Mouse (Mus musculus): ENCODE data around the gene Prr15l.

Gene Prr15l

DNA sequence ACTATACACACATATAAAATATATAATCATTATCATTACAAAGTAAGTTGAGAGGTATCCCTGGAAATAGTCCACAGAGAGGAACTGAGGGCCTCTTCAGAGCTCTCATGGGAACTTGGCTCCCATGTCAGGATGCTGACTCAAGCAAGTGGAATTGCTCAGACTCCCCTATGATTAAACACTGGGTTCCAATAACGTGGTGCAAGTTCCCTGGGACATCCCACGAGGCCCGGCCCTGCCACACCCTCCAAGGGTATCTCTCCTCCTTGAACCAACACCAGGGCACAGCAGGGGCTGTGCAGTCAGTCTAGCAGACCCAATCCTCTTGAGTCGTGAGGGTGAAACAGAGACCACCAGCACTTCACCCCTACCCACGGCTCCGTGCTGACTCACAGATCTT, 8.9 kb upstream of the Prr15l start:
- no peak for DNase-seq (ENCODE audit: low spot score)

DNA sequence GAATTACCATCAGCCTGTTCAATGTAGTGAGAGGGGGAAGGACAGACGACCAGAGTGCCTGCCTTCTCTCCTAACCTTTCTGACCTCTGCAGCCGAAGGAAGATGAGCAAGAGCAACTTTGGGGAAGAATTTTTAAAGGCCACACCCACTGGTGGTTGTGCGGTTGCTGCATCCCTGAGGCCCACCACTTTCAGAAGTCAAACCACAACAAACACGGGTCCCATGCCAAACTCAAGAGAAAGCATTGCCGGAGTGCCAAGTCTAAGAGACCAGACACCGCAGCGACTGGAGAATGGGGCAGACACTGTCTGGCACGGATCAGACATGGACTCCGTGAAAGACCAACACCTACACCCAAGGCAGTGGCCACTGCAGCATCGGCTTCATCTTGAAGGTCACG, 3.0 kb upstream of the Prr15l start:
- DNase-seq (ENCODE audit: low spot score): no peak

DNA sequence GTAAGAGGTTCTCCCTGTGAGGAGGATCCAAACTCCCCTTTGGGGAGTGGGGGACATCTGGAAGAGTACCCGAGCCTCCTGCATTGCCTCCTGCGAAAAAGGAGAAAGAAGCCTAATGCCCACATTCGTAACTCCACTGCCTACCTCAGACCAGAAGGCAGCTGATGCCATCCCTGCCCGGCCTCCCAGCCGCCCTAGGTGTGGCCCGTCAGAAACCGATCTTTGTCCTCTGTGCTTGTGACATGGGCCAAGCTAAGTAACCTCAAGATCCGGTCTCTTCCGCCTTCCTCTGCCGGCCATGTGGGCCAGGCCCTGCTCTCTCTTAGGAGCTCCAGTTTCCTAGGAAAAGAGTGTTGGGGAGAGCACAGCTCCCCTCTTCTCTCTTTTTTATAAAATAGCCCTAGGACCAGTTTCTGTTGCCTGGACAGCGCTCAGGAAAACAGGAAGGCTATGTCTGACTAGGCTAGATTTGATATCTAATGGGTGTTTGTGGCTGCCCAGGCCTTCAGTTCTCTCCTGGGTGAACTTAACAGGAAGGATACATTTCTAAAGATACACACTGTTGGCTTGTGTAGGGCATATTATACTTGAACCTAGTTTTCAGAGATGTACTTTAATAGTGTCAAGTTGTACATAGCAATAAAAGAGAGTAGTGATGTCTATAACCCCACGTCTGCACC, 2.3 kb upstream of the Prr15l start:
- no peak for DNase-seq (ENCODE audit: low spot score)

DNA sequence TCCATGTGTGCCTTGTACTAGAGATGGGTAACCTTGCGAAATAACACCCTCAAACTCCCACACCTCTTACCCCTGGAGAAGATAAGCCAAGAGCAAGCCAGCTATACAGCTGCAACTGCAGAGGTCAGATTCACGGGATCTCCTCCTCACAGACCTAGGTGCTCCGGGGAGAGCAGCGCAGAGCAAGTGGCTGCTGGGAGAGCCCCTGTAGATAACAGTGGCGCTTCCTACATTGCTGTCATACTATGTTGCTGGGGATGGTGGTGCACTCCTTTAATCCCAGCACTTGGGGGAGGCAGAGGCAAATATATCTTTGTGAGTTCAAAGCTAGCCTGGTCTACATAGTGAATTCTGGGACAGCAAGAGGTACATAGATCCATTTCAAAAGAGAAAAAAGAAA, 1.3 kb upstream of the Prr15l start:
- no peak for DNase-seq (ENCODE audit: low spot score)

DNA sequence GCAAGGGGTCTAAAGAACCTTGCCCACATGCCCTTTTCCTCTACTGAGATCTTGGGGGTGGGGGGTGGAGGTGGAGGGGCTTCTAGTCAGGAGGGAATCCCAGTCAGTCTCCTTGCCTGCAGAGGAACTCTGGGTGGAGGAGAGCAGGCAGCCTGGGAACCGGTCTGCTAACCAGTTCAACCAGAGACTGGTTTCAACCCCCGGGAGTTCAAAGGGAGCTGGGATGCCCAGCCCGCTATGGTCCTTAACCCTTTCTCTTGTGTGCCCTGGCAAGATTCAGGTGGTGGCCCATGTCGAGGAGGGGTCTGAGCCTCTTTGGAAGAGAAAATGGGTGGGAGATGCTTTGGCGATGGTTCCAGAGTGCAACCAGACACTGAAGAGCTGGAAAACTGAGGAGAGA, 787 bp downstream of the Prr15l start:
- DNase-seq (ENCODE audit: low spot score): peak; percentile 64

DNA sequence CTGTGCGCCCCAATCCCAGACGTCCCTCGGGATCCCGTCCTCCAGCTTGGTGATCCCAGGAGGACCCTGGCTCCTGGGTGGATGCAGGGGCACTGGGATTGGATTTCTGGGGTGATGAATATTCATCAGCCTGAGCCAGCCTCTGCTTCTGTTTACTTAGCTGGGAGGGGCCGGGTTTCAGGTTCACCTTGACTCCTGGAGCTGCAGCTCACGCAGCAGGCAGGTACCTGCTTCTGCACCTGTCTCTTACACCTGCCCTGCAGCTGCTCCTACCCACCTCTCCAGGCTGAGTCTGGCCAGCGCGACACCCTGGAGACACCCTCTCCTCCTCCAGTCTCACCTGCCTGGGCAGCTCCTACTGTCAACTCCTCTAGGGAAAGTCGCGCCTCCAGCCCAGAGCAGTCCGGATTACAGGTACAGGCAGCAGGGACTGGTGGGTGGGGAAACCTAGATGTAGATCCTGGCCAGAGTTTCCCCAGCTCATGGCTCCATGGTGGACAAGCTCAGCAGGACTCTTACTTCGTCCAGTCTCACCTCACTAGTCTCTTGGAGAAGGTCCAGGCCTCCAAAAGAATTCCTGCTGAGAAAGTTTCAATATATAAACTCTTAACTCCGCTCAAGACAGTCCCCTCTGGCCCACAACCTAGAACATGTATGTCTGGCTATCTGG, 1.3 kb downstream of the Prr15l start:
- peak; percentile 83 for DNase-seq (ENCODE audit: low spot score)

DNA sequence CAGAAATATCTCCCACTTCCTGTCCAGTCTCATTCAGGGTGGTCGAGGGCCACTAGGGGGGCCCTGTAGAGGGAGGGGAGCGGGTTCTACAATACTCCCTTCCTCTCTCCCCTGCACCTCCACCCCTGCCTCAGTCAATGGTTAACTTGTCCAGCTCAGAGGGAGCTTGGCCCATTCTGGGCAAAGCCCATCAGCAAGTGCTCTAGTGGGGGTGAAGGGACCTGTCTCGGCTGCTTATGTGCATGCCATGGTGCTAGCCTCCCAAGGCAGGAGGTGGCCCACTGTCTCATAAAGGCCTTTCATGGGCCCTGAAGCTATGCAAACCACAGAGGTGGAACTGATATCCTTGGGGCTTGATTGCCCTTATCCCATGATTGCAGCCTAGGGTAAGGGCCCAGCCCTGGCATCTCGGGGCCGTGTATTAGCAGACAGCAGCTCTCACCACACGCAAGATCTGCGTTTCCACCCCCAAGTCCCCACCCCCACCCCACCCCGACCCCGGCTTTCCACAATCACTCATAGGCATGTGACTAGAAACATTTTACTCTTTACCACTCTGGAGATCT, 1.9 kb downstream of the Prr15l start:
- DNase-seq (ENCODE audit: low spot score): no peak

DNA sequence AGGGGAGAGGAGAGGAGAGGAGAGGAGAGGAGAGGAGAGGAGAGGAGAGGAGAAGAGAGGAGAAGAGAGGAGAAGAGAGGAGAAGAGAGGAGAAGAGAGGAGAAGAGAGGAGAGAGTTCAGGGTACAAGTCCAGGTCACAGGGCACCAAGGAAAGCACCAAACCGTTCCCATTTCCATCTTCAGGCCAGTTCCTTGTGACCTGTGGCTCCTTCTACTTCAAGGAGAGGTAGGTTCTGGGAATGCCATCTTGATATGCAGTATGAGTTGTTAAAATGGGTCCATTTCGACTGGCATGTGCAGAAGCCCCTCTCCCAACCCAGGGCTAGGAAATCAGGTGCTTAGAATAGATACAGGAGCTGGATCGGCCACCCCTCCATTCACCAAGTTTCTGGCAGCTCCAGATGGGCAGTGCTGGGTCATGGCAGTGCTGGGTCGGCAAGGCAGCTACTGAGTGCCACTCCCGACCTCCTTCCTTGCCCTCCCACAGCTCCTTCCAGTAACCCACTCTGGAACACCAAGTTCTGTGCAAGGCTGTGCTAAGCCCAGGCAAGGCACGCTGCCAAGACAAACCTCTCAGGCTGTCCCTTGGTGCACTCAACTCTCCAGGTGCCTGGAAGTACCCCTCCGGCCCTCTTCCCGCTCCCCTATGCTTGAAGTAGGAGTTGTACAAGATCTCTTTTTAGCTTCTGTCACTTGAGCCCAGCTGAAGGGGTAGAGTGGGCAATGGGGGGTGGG, 3.6 kb downstream of the Prr15l start:
- DNase-seq (ENCODE audit: low spot score): peak; percentile 93

DNA sequence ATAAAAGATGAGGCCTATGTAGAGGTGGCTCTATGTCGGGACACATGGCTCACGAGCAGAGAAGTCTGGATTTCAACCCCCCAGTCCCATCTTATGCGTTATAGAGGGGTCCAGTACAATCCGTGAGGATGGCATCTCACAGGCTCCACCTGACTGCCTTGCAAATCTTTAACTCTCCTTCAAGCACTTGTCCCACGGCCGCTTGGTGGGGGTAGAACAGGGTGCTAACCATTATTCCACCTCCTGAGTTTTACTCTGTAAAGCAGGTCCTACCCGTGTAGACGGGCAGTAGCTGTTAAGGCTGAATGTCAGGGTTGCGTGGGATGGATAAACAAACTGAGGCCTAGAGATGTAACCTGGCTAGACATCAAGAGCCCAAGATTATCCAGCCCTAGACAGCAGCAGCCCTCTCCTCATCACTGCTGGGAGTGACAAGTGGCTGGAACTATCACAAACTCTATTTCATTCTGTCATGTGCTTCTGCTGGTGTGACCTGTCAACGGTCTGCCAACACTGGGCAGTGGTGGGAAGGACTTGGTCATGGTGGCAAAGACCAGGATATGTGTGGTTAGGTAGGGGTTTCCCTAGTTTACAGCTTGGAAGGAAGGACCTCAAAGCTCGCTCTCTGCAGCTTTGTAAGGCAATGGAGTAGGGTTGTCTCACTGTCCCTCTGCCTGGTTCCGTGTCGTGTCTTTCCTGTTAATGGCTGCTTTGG, 5.8 kb downstream of the Prr15l start:
- DNase-seq (ENCODE audit: low spot score): no peak

DNA sequence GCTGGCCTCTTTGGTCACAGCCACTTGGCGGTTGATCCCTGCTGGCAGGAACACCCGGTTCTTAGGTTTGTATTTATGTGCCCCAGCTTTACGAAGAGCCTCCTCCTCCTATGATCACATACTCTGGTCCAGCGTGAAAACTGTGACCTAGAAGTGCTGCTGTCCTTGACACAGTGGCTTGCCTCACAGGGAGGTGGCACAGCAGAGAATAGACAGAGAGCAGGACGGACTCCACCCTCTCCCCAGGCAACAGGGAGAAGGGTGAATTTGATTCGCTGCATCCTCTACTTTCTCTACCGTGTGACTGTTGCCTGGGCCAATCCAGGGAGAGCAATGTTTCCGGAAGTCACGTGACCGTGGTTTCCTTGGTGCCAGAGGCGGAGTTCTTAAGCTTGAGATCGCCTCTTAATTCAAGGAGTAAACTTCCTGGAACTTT, 7.0 kb downstream of the Prr15l start:
- DNase-seq (ENCODE audit: low spot score): peak; percentile 95

DNA sequence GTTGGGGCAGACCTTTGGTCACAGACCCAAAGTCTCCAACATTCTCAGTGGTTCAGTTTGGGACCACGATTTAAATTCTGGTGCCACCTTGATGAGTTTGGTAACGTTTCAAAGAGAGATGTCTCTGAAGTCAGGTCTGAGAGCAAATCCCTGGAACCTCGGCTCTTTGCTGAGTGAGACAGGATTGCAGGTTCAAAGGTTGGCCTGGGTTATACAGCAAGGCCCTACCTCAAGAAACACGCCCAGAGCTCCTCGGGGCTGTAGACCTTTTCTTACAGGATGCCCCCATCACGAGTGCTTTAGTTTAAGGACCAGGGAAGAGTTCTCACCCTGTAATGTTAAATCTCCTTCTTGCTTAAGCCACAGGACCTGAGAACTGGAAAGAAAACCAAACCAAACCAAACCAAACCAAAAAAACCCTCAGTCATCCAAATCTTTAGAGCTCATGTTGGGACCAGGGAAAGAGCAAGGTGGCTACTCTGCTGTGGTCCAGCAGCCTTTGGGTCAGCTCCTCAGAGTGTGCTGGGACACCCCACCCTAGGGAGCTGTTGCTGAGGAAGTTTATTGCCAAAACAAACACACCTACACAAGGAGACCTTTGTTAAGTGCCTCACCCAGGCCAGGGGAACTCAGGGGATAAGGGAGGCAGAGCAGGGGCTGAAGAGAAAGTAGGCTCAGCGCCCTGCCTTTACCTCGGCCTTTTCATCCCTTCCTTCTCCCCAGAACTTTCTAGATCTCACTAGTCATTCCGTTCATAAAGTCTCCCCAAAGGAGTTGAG, 8.2 kb downstream of the Prr15l start:
- DNase-seq (ENCODE audit: low spot score): peak; percentile 73

DNA sequence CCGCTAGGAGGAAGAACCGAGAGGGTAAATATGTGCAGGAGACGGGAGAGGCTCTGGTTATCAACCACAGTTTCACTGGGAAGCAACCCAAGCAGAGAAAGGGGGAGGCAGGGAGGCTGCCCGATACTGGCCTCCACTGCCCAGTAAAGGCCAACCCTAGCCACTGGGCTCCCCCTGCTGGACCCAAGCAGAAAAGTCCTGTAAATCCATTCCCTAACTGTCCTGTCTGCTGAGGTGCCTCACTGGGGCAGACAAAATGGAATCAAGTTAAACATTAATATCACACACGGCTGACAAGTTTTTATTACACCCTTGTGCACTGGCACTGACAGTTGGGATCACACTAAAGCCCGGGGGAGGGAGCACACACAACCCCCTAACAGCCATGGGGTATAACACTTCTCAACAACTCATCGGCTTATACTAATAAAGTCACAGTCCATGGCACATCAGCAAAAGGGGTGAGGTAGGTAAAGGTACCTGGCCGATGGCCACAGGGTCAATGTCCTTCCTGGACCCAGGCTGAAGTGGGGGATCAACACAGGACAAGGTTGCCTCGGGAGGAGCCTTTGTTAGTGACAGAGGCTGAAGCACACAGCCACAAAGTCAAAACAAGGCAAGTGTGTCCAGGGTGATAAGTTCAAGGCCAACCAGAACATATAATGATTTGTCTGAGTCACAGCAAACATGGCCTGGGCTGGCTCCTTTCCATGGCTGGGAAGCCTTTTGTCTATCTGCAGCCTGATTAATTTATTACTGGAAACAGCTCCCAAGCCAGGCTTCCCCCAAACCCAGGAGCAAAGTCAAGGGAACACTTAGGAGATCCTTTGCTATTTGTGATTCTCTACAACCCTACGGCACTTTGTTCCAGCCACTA, 9.9 kb downstream of the Prr15l start:
- DNase-seq (ENCODE audit: low spot score): peak; percentile 84

DNA sequence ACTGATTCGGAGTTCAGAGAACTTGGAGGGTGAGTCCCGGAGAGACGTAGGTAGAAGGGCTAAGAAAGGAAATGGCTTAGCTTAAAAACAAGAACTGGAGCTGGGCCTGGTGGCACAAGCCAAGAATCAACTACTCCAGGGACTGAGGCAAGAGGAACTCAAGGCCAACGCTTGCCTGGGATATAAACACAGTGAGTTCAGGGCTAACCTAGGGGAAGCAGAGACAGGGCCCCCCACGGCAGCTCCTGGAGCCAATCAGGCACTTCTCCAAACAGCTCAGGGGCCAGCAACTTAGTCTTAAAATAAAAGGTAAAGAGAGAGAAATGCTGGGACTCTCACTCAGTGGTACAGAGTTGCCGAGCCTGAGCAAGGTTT, 10.5 kb downstream of the Prr15l start:
- DNase-seq (ENCODE audit: low spot score): no peak

DNA sequence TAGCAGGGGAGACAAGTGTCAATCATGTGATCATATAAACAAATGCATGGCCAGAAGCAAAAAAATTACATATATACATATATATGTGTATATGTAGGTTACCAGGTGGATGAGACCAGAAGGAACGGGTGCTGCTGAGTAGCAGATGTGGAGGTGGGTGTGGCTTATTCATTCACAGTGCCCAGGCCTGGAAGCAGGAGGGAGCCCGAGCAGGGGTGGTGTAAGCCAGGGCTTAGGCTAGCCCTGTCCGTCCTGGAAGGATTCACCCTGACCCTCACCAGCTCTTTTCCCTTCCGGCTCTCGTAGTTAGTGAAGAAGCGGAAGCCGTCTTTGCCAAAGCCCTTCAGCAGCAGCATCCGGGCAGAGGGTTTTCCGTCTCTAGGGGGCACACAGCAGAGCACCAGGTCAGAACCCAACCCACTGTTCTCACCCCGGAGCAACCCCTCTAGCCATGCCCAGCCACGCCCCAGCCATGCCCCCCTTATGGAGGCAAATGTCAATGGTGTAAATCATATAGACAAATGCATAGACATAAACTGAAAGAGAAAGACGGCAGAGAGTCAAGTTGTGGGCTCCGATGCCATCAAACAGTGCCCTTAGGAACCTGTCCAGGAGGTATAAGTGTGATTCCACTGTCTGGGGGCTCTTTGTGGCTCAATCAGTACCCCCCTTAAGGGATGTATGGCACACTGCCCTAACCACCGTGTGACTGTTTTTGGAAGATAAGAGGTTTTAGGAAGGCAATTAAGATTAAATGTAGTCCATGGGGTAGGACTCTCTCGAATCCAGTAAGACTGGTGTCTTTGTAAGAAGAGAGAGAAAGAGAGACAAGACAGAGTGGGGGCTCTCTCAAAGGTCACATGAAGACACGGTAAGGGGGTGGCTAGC, 12.9 kb downstream of the Prr15l start:
- no peak for DNase-seq (ENCODE audit: low spot score)

DNA sequence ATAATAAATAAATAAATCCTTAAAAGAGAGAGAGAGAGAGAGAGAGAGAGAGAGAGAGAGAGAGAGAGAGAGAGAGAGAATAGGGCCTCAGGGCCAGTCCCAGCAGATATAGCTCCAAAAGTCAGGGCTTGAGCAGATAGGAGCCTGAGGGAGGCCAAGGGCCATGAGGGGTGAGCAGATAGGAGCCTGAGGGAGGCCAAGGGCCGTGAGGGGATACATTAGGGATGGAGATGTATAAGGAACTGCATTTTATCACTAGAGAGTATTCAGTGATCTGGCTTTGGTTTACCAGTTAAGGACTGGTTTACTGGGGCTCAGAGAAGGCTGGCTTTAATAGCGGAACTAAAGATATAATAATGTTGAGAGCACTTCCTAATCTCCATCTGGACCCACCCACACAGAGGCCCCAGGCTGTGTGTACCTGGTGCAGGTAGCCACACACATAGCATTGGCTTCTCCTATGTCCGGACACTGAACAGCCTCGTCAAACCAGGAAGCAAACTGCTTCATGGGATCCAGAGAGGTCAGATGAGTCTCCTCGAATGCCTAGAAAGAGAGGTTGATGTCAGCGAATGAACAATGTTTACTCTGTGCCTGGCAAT, 14.2 kb downstream of the Prr15l start:
- no peak for DNase-seq (ENCODE audit: low spot score)

DNA sequence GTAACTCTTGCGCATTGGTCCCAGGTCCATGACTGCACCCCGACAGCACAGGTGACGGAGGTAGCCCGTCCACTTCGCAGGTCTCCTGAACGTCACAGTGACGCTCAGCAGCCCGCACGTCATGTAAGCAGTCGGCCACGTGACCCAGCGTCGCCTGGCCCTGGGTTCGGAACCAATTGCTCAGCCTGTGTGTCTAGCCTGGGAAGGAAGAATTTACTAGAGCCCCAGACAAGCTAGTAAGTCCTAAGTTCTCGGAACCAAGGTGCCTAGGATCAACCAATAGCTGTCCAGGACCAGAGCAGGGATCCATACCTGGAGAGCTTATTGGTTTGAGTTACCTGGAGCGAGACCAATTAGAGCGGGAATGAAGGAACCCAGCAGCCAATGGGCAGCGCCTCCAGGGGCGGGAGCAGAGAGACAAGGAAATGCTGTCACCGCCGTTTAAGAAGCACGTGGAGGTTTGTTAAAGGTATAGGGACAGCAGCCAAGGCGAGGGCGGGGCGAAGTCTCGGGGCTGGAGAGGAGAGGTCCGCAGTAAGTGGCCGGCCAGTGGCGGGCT, 15.9 kb downstream of the Prr15l start, which contains the start of gene Pnpo:
Gene Pnpo, minus strand, starts transcription at position 241 of the 559 bp plus-strand sequence.
- DNase-seq (ENCODE audit: low spot score): peak; percentile 97

DNA sequence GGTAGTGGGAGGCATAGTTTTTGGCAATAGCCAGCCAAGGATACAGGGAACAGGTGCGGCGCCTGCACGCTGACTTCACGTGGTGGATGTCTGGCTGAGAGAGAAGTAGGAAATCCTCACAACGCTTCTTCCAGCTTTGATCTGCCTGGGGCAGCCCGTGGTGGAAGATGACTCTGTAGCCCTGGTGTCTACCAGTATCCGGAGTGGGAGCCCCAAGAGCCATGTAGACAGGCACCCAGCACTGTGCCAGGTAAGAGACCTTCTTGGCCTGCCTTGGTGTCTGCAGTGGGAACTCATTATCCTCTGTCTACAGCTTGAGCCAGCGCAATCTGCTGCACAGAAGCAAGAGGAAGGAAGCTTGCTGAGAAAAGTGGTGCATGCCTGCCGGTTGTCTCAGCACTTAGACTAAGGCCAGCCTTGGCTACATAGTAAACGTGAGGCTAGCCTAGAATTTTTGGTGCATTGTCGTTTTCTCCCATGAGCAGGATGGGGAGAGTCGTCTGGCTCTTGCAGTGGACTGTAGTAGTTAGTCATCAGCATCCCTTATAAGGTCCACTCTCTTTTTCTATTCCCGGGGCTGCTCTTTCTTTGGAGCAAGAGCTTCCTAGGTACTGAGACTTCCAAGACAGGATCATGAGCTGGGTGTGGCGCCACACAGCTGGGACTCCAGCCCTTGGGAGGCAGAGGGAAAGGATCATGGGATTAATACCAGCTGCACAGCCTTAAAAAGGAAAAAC, 17.1 kb downstream of the Prr15l start:
- DNase-seq (ENCODE audit: low spot score): no peak

DNA sequence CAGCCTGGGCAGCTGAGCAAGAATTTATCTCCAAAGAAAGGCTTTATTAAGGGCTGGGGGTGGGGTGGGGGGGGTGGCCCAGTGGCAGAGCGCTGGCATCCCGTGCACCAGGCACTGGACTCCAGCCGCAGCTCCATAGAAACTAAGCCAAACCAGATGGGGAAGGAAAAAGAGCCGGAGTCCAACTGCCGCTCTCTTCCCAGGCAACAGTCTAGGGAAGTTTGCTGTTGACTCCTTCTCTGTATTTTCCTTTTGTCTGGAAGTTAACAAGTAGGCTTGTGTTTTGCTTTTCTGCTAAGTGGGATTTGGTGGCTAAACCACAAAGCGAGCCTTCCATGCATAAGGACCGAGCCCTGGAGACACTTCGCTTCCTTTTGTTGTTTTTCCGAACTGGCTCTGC, 18.6 kb downstream of the Prr15l start:
- DNase-seq (ENCODE audit: low spot score): no peak
